Mouse (Mus musculus) MEL (cell line): ENCODE data around the gene Gpd1l. TPM values are rescaled to one million over a fixed set of nuclear protein-coding genes. Genes with fewer than 3 reads are reported as not detected.

Experiments
- DNase-seq: peaks from one replicate; pipeline ENCODE4 v3.0.0; 2011; ENCODE audit warnings: low read depth, low spot score
- H3K27ac ChIP-seq: 2 replicates; pipeline ENCODE4 v1.5.1; 2012; ENCODE audit warnings: low read depth, mild to moderate bottlenecking, control low read depth, low read length, moderate library complexity; ENCODE audit not compliant: control insufficient read depth
- H3K27me3 ChIP-seq, 2 experiments: fragments of 150-350 bp in 1 of 2; sonication (generic) in 1 of 2; 2 replicates each; pipeline ENCODE4 v1.6.1; 2012; ENCODE audit warnings: low read length in 2 of 2, mild to moderate bottlenecking in 2 of 2, improper control_type of control experiment in 1 of 2, moderate library complexity in 1 of 2; ENCODE audit not compliant: insufficient read depth in 2 of 2, control insufficient read depth in 1 of 2
- H3K36me3 ChIP-seq, 2 experiments: 2 replicates each; pipeline ENCODE4 v1.6.1; 2012 to 2014; ENCODE audit warnings: low read length in 2 of 2, improper control_type of control experiment in 1 of 2, inconsistent platforms in 1 of 2, mild to moderate bottlenecking in 1 of 2; ENCODE audit not compliant: insufficient read depth in 2 of 2, control insufficient read depth in 1 of 2
- H3K4me1 ChIP-seq, 2 experiments: fragments of 150-350 bp in 1 of 2; sonication (generic) in 1 of 2; 2 replicates each; pipeline ENCODE4 v1.6.1; 2012; ENCODE audit warnings: low read length in 2 of 2, improper control_type of control experiment in 1 of 2, mild to moderate bottlenecking in 1 of 2; ENCODE audit not compliant: insufficient read depth in 2 of 2, control insufficient read depth in 1 of 2
- H3K4me3 ChIP-seq, 2 experiments: fragments of 150-350 bp in 1 of 2; sonication (generic) in 1 of 2; 2 replicates each; pipeline ENCODE4 v1.5.1; 2012; ENCODE audit warnings: low read depth in 2 of 2, low read length in 2 of 2, mild to moderate bottlenecking in 2 of 2, moderate library complexity in 2 of 2, control low read depth in 1 of 2, improper control_type of control experiment in 1 of 2; ENCODE audit not compliant: control insufficient read depth in 1 of 2, insufficient read depth in 1 of 2
- H3K79me2 ChIP-seq: 2 replicates; pipeline ENCODE4 v1.6.1; 2012; ENCODE audit warnings: mild to moderate bottlenecking, low read length, moderate library complexity; ENCODE audit not compliant: control insufficient read depth, poor library complexity, insufficient read depth
- H3K9ac ChIP-seq: 2 replicates; pipeline ENCODE4 v1.6.1; 2012; ENCODE audit warnings: low read depth, mild to moderate bottlenecking, control low read depth, low read length, moderate library complexity; ENCODE audit not compliant: control insufficient read depth, poor library complexity, severe bottlenecking
- H3K9me3 ChIP-seq: fragments of 150-350 bp; sonication (generic); replicated peaks from 2 replicates; pipeline ENCODE4 v1.6.1; 2012; ENCODE audit warnings: mild to moderate bottlenecking, low read length, improper control_type of control experiment, moderate library complexity; ENCODE audit not compliant: insufficient read depth
- GABPA ChIP-seq: IDR thresholded peaks from 2 replicates; pipeline ENCODE4 v1.6.1; 2012; ENCODE audit warnings: low read depth, mild to moderate bottlenecking, inconsistent platforms, low read length, improper control_type of control experiment, moderate library complexity
- HCFC1 ChIP-seq: IDR thresholded peaks from 2 replicates; pipeline ENCODE4 v1.6.1; 2012; ENCODE audit warnings: low read depth, mild to moderate bottlenecking, inconsistent platforms, low read length, improper control_type of control experiment, moderate library complexity
- MAFK ChIP-seq: IDR thresholded peaks from 2 replicates; pipeline ENCODE4 v1.6.1; 2011; ENCODE audit warnings: low read depth, mild to moderate bottlenecking, low read length, improper control_type of control experiment, borderline replicate concordance
- MAZ ChIP-seq: IDR thresholded peaks from 2 replicates; pipeline ENCODE4 v1.6.1; 2012; ENCODE audit warnings: low read depth, mild to moderate bottlenecking, inconsistent platforms, low read length, improper control_type of control experiment
- MEF2A ChIP-seq: IDR thresholded peaks from 2 replicates; pipeline ENCODE4 v1.6.1; 2014; ENCODE audit warnings: low read depth, mild to moderate bottlenecking, inconsistent platforms, low read length, improper control_type of control experiment; ENCODE audit not compliant: poor library complexity, insufficient replicate concordance, severe bottlenecking; ENCODE audit errors: extremely low read depth
- MXI1 ChIP-seq: IDR thresholded peaks from 2 replicates; pipeline ENCODE4 v1.6.1; 2011; ENCODE audit warnings: mild to moderate bottlenecking, low read depth, low read length, improper control_type of control experiment
- MYB ChIP-seq: IDR thresholded peaks from 2 replicates; pipeline ENCODE4 v1.6.1; 2011; ENCODE audit warnings: mild to moderate bottlenecking, low read depth, low read length, improper control_type of control experiment
- MYC ChIP-seq: IDR thresholded peaks from 2 replicates; pipeline ENCODE4 v1.6.1; 2011; ENCODE audit warnings: low read depth, mild to moderate bottlenecking, low read length, improper control_type of control experiment, moderate library complexity
- NELFE ChIP-seq: IDR thresholded peaks from 2 replicates; pipeline ENCODE4 v1.6.1; 2011; ENCODE audit warnings: low read depth, low read length, improper control_type of control experiment
- POLR2AphosphoS5 ChIP-seq: IDR thresholded peaks from 2 replicates; pipeline ENCODE4 v1.6.1; 2012; ENCODE audit warnings: low read depth, borderline replicate concordance, mild to moderate bottlenecking, inconsistent platforms, low read length, moderate library complexity, mixed read lengths
- RAD21 ChIP-seq: IDR thresholded peaks from 2 replicates; pipeline ENCODE4 v1.6.1; 2011; ENCODE audit warnings: mild to moderate bottlenecking, low read depth, low read length, improper control_type of control experiment
- SIN3A ChIP-seq: IDR thresholded peaks from 2 replicates; pipeline ENCODE4 v1.6.1; 2012; ENCODE audit warnings: low read length, improper control_type of control experiment, inconsistent platforms
- TAL1 ChIP-seq: IDR thresholded peaks from 2 replicates; pipeline ENCODE4 v1.6.1; 2012; ENCODE audit warnings: mild to moderate bottlenecking, inconsistent platforms, low read length, moderate library complexity, mixed read lengths
- TCF12 ChIP-seq: IDR thresholded peaks from 2 replicates; pipeline ENCODE4 v1.6.1; 2014; ENCODE audit warnings: low read depth, mild to moderate bottlenecking, inconsistent platforms, low read length, improper control_type of control experiment, moderate library complexity
- UBTF ChIP-seq: IDR thresholded peaks from 2 replicates; pipeline ENCODE4 v1.6.1; 2012; ENCODE audit warnings: low read depth, mild to moderate bottlenecking, inconsistent platforms, low read length, improper control_type of control experiment, moderate library complexity, borderline replicate concordance; ENCODE audit not compliant: insufficient read depth
- USF1 ChIP-seq: IDR thresholded peaks from 2 replicates; pipeline ENCODE4 v1.6.1; 2014; ENCODE audit warnings: low read depth, mild to moderate bottlenecking, inconsistent platforms, low read length, improper control_type of control experiment, moderate library complexity
- USF2 ChIP-seq, 2 experiments: IDR thresholded peaks; 2 replicates each; pipeline ENCODE4 v1.6.1; 2011 to 2012; ENCODE audit warnings: improper control_type of control experiment in 2 of 2, low read length in 2 of 2, borderline replicate concordance in 1 of 2, inconsistent platforms in 1 of 2, low read depth in 1 of 2, mild to moderate bottlenecking in 1 of 2; ENCODE audit not compliant: insufficient read depth in 1 of 2
- polyA plus RNA-seq, 2 experiments: library from polyadenylated mRNA; stranded (reverse) in 1 of 2; unstranded in 1 of 2; fragments of >175 nt in 1 of 2; fragments of >200 nt in 1 of 2; gene quantifications; 2 replicates each; pipeline versions ENCODE4 v1.2.1 to v1.2.4; 2012; ENCODE audit warnings: low replicate concordance in 2 of 2, low read depth in 1 of 2; ENCODE audit not compliant: insufficient read length in 2 of 2, insufficient read depth in 1 of 2, missing spikeins in 1 of 2
- total RNA-seq: library from RNA; depleted of rRNA; stranded (reverse); fragments of 300-350 nt; gene quantifications from 2 replicates; pipeline ENCODE4 v1.2.3, GENCODE M21; 2012

Gpd1l gene
- total and polyA plus RNA-seq, 3 experiments = not detected

DNA sequence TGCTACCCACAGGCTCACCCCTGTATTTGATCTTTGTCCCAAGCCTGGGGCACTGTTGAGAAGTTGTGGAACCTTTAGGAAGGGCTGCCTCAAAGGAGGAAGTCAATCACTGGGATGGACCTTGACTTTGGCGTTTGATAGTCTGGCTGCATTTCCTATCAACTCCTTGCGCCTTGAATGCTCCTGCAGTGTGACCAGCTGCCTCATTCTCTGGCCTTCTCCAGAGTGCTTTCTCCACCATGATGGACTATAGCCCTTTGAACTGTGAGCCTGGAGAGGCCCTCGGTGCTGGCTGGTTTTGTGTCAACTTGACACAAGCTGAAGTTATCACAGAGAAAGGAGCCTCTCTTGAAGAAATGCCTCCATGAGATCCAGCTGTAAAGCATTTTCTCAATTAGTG, 10.9 kb upstream of the Gpd1l start:
- Histone ChIP-seq H3K27me3 (no peaks in the 10 kb centered on the region), H3K79me2 (no peaks in the 10 kb centered on the region), H3K4me3 (no peak overlapping the region), H3K36me3 (no peaks in the 10 kb centered on the region), H3K9me3 (no peaks in the 10 kb centered on the region), H3K4me1 (no peaks in the 10 kb centered on the region), H3K9ac (no peak overlapping the region), H3K27ac (no peak overlapping the region)
- DNase-seq = no peak
- TF ChIP-seq TAL1 (no peak), MXI1 (no peak), SIN3A (no peak), POLR2AphosphoS5 (no peak), UBTF (no peak), GABPA (no peak), USF2 (IDR thresholded peaks at IDR 0.05; ENCODE audit: borderline replicate concordance in 1 of 2, insufficient read depth in 1 of 2, low read depth in 1 of 2, low read length in 2 of 2) (no peak), HCFC1 (no peak), USF1 (no peak), TCF12 (no peak), MAZ (no peak), MAFK (no peak), MEF2A (no peak)

DNA sequence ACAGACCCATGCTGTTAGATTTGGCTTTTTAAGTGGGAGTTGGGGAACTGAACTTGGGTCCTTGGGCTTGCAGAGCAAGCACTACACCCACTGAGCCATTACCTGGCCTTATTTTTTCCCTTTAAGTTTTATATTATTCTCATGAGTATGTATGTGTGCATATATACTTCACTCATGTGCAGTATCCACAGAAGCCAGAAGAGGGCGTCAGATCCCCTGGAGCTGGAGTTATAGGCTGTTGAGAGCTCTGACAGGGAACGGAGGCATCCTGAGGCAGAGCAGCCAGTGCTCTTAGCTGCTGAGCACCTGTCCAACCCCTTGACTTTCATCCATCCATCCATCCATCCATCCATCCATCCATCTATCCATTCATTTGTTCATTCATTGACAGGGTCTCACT, 2.9 kb upstream of the Gpd1l start:
- Histone ChIP-seq H3K9me3 (no peaks in the 10 kb centered on the region), H3K9ac (no peak overlapping the region), H3K4me3 (no peak overlapping the region), H3K36me3 (no peaks in the 10 kb centered on the region), H3K4me1 (no peaks in the 10 kb centered on the region), H3K27ac (no peak overlapping the region), H3K27me3 (no peaks in the 10 kb centered on the region), H3K79me2 (no peaks in the 10 kb centered on the region)
- TF ChIP-seq MYB (no peak), MYC (no peak), RAD21 (no peak), NELFE (no peak), MEF2A (no peak), GABPA (no peak)
- DNase-seq = no peak
